Mouse (Mus musculus) leukemia stem cell, adult 10-12 weeks (primary cell): ENCODE measurements around the gene Gm47969. TPM values are rescaled to one million over a fixed set of nuclear protein-coding genes. Genes with fewer than 3 reads are reported as not detected.

ENCODE experiments used
- polyA plus RNA-seq: library from polyadenylated mRNA; stranded (reverse); fragments of >175 nt; gene quantifications from 2 replicates; pipeline ENCODE4 v1.2.3, GENCODE M21; 2012; ENCODE audit warnings: low replicate concordance

The Gm47969 gene
- not detected in 2 replicates for polyA plus RNA-seq

DNA sequence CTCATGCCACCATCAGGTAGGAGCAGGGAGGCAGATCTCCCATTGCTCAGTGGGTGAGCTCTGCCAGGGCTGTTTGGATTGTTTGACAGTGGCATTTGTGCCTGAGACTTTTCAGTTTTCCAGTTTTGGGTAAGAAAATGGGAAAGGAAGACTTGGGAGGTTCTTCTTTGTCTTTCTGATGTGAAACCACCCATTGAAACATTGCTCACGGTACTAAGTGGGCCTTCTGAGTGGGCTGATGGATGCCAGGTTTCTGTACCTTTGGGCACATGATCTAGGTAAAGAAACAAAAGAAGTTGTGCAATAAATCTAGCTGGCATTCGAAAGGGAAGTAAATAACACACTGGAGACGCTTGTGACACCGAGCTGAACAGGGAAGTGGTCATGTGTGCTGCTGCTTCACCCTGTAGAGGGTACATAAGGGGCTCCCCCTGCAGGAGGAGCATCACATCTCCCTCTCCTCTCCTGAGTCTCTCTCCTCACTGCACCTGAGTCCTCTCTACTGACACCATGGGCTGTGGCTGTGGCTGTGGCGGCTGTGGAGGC lies at the start of gene Gm47969:
Gm47969 (plus strand) TSS at position 51 of the 546 bp plus-strand sequence.

DNA sequence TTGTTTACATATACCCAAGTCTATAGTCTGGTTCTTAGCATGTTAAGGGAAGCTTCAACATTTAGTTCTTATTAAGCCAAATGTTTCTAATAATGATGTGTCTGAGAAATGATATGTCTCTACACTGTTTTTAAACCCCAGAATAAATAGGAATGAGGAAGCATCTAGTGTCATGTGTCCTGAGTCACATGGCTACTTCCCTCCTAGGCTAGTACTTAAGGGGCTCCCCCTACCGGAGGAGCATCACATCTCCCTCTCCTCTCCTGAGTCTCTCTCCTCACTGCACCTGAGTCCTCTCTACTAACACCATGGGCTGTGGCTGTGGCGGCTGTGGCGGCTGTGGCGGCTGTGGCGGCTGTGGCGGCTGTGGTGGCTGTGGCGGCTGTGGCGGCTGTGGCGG lies 44.4 kb upstream of the Gm47969 start, which contains the start of gene Gm47959:
Gm47959 (plus strand) TSS at position 243 of the 400 bp plus-strand sequence.

DNA sequence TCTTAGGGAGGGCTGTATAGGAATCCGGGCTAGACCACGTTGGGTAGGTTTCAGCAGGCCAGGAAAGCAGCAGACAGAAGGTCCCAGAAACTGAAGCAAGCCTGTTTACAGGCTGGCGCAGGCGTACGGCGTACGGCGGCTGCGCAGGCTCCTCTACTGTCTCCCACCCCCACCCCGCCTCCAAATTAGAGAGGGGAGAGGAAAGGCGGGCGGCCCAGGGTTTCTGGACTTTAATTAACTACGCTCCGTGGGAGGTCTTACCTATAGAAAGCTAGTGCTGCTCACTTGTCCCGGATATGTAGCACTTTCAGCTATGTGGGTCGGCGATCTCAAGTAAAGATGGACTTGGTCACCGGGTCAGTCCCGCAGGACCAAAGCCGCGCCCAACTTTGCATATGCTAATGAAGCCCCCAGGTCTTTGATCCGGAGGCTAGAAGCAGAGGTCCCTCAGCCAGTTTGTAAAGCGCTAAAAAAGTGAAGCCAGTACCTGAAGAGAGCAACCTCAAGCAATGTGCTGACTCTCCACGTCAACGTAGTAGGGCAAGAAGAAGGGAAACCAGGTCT lies 6.5 kb upstream of the Gm47969 start, which contains the start of gene Slc19a3:
Slc19a3 (minus strand) TSS at position 340 of the 564 bp plus-strand sequence.

GRCm38 (mm10) chr1:83042380-83042779 lies 2.4 kb upstream of the Gm47969 start, which contains the start of gene Krtap28-10:
Krtap28-10 (minus strand) TSS chr1:83042480.

GRCm38 (mm10) chr1:83059278-83059677 lies 14.5 kb downstream of the Gm47969 start, which contains the start of gene A030005K14Rik:
A030005K14Rik (minus strand) TSS chr1:83059378.

GRCm38 (mm10) chr1:83060643-83061042 lies 15.9 kb downstream of the Gm47969 start, which contains the start of gene Krtap28-13:
Krtap28-13 (plus strand) TSS chr1:83060930.

Other genes starting within 250 kb of the Gm47969 start
- 12.8 and 21.1 TPM in 2 replicates for gene Agfg1, start 205.4 kb upstream of the Gm47969 start, polyA plus RNA-seq
- 0.24 and 0.71 TPM in 2 replicates for gene A030005L19Rik, start 131.6 kb upstream of the Gm47969 start, polyA plus RNA-seq
- gene A030014E15Rik, start 120.0 kb upstream of the Gm47969 start, polyA plus RNA-seq, result not detected in 2 replicates
- not detected in 2 replicates for gene Gm6217, start 113.5 kb upstream of the Gm47969 start, polyA plus RNA-seq
- gene A030003K21Rik, start 101.5 kb upstream of the Gm47969 start, polyA plus RNA-seq, result not detected in 2 replicates
- gene Gm7544, start 88.9 kb upstream of the Gm47969 start, polyA plus RNA-seq, result not detected in 2 replicates
- gene Gm47955, start 84.6 kb upstream of the Gm47969 start, polyA plus RNA-seq, result not detected in 2 replicates
- gene Gm47959, start 44.4 kb upstream of the Gm47969 start, polyA plus RNA-seq, result not detected in 2 replicates
- 0.09 TPM in 1 of 2 replicates, not detected in the other for gene Slc19a3, start 6.5 kb upstream of the Gm47969 start, polyA plus RNA-seq
- gene Krtap28-10, start 2.5 kb upstream of the Gm47969 start, polyA plus RNA-seq, result not detected in 2 replicates
- not detected in 2 replicates for gene A030005K14Rik, start 14.4 kb downstream of the Gm47969 start, polyA plus RNA-seq
- gene Krtap28-13, start 16.0 kb downstream of the Gm47969 start, polyA plus RNA-seq, result not detected in 2 replicates
- not detected in 2 replicates for gene Ccl20, start 71.8 kb downstream of the Gm47969 start, polyA plus RNA-seq
- gene Daw1, start 114.8 kb downstream of the Gm47969 start, polyA plus RNA-seq, result not detected in 2 replicates